Mouse (Mus musculus): ENCODE measurements around the gene S100a4. TPM values are rescaled to one million over a fixed set of nuclear protein-coding genes. Genes with fewer than 3 reads are reported as not detected.

Gene S100a4
- polyA plus RNA-seq, 1 experiment, result 13.4 TPM

- TF ChIP-seq CTCF (IDR thresholded peaks at IDR 0.05; ENCODE audit: extremely low read depth, insufficient read depth, low read length) (no peak), POLR2A (IDR thresholded peaks at IDR 0.05; ENCODE audit: extremely low read depth, insufficient read depth, low read length) (no peak)
- H3K4me1 ChIP-seq (ENCODE audit: control insufficient read depth, insufficient read depth, low read length), result peaks cover 3% of the 10 kb centered on the region
- H3K4me3 ChIP-seq (ENCODE audit: insufficient read depth, low read length), result no peak overlapping the region
- H3K27ac ChIP-seq (ENCODE audit: insufficient read depth, low read length), result no peak overlapping the region
Measured at GRCm38 (mm10) chr3:90583893-90584292, 19.7 kb upstream of the S100a4 start.

GRCm38 (mm10) chr3:90585595-90585994 is 18.0 kb upstream of the S100a4 start:
- Histone ChIP-seq H3K4me1 (ENCODE audit: control insufficient read depth, insufficient read depth, low read length) (peaks cover 3% of the 10 kb centered on the region), H3K27ac (ENCODE audit: insufficient read depth, low read length) (no peak overlapping the region), H3K4me3 (ENCODE audit: insufficient read depth, low read length) (no peak overlapping the region)
- TF ChIP-seq POLR2A (IDR thresholded peaks at IDR 0.05; ENCODE audit: extremely low read depth, insufficient read depth, low read length) (no peak), CTCF (IDR thresholded peaks at IDR 0.05; ENCODE audit: extremely low read depth, insufficient read depth, low read length) (peak; percentile 87)

GRCm38 (mm10) chr3:90586016-90586643 is 17.4 kb upstream of the S100a4 start:
- TF ChIP-seq CTCF (IDR thresholded peaks at IDR 0.05; ENCODE audit: extremely low read depth, insufficient read depth, low read length) (no peak), POLR2A (IDR thresholded peaks at IDR 0.05; ENCODE audit: extremely low read depth, insufficient read depth, low read length) (no peak)
- Histone ChIP-seq H3K27ac (ENCODE audit: insufficient read depth, low read length) (0 out of 2 replicates have a peak overlapping the region, but pooled peaks have one; percentile 85), H3K4me3 (ENCODE audit: insufficient read depth, low read length) (no peak overlapping the region), H3K4me1 (ENCODE audit: control insufficient read depth, insufficient read depth, low read length) (peaks cover 3% of the 10 kb centered on the region)

DNA sequence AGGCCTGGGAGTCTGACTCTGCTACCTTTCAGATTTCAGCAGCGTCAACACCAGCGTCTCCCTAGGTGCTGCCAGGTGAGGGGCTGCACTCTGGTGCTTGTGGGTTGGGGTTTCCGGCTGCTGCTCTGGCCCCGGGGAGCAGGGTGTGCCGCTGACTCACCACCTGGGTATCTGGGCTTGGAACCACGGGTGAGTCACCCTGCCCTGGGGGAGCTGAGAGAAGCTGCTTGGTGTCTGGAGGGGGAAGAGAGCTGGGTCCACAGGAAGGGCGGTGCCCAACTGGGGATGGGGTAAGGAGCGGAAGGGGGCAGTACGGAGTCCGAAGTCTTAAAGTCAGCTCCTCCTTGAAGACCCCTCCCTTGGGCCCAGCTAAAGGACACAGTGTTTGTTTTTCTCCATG is 16.7 kb upstream of the S100a4 start:
- peak overlapping the region; percentile 85 for H3K27ac ChIP-seq (ENCODE audit: insufficient read depth, low read length)
- no peak overlapping the region for H3K4me3 ChIP-seq (ENCODE audit: insufficient read depth, low read length)
- no peak for TF ChIP-seq POLR2A (IDR thresholded peaks at IDR 0.05; ENCODE audit: extremely low read depth, insufficient read depth, low read length)
- no peak for TF ChIP-seq CTCF (IDR thresholded peaks at IDR 0.05; ENCODE audit: extremely low read depth, insufficient read depth, low read length)
- peaks cover 3% of the 10 kb centered on the region for H3K4me1 ChIP-seq (ENCODE audit: control insufficient read depth, insufficient read depth, low read length)

DNA sequence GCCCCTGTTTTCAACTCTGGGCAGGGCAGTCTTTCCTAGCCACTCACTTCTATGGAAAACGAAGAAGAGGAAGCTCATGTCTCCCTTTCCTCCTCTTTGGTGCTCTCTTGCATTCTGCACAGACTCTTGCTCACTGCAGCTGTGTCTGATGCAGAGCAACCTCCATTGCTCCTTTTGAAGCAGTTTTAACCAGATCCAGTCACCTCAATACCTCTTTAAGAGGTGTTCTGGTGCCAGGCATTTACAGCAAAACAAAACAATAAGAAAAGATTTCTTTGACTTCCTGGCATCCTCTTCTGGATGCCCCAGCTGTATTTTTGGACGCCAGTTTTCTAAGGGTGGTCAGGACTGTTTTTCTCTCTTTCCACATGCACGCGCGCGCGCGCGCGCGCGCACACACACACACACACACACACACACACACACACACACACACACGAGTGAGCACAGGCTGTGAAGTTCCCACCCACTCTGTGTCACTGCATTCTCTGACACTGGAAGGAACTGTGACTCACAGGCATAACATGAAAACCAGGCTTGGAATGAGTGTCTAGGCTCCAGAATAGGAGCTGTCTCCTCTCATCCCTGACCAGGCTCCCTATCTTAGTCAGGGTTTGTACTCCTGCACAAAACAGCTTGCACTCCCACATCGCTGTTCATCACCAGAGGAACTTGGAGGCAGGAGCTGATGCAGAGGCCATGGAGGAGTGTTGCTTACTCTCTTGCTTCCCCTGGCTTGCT is 16.0 kb upstream of the S100a4 start:
- Histone ChIP-seq H3K27ac (ENCODE audit: insufficient read depth, low read length) (peak overlapping the region; percentile 85), H3K4me1 (ENCODE audit: control insufficient read depth, insufficient read depth, low read length) (peaks cover 3% of the 10 kb centered on the region), H3K4me3 (ENCODE audit: insufficient read depth, low read length) (no peak overlapping the region)
- TF ChIP-seq CTCF (IDR thresholded peaks at IDR 0.05; ENCODE audit: extremely low read depth, insufficient read depth, low read length) (no peak), POLR2A (IDR thresholded peaks at IDR 0.05; ENCODE audit: extremely low read depth, insufficient read depth, low read length) (no peak)

GRCm38 (mm10) chr3:90589390-90589789 is 14.2 kb upstream of the S100a4 start:
- TF ChIP-seq POLR2A (IDR thresholded peaks at IDR 0.05; ENCODE audit: extremely low read depth, insufficient read depth, low read length) (no peak), CTCF (IDR thresholded peaks at IDR 0.05; ENCODE audit: extremely low read depth, insufficient read depth, low read length) (no peak)
- H3K4me1 ChIP-seq (ENCODE audit: control insufficient read depth, insufficient read depth, low read length), result peaks cover 3% of the 10 kb centered on the region
- H3K4me3 ChIP-seq (ENCODE audit: insufficient read depth, low read length), result no peak overlapping the region
- no peak overlapping the region for H3K27ac ChIP-seq (ENCODE audit: insufficient read depth, low read length)

DNA sequence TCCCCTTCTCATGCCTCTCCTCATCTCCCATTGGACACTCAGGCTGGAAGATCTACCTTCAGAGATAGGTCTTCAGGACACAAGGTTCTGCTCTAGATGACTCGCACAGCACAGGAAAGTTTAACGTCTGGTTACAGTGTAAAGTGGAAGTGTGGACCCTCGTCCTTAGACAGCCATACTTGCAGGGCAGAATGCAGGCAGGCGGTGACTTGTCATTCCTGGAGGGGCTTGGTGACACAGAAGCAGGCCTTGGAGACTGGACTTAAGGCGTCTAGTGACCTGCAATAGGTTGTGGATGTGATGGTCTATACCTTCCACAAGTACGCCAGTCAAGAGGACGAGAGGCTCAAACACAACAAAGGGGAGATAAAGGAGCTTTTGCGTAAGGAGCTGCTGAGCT is 13.6 kb upstream of the S100a4 start, which contains the start of gene S100a2:
TSS of gene S100a2 (plus strand) at position 301 of the 400 bp plus-strand sequence.
- Histone ChIP-seq H3K4me3 (ENCODE audit: insufficient read depth, low read length) (no peak within 1 kb of the TSS), H3K27ac (ENCODE audit: insufficient read depth, low read length) (no peak within 1 kb of the TSS), H3K4me1 (ENCODE audit: control insufficient read depth, insufficient read depth, low read length) (peaks cover 3% of the 10 kb centered on the region)
- TF ChIP-seq CTCF (IDR thresholded peaks at IDR 0.05; ENCODE audit: extremely low read depth, insufficient read depth, low read length), result no peak
- no peak for TF ChIP-seq POLR2A (IDR thresholded peaks at IDR 0.05; ENCODE audit: extremely low read depth, insufficient read depth, low read length)

GRCm38 (mm10) chr3:90594466-90594865 is 9.1 kb upstream of the S100a4 start:
- Histone ChIP-seq H3K4me3 (ENCODE audit: insufficient read depth, low read length) (no peak overlapping the region), H3K4me1 (ENCODE audit: control insufficient read depth, insufficient read depth, low read length) (no peaks in the 10 kb centered on the region), H3K27ac (ENCODE audit: insufficient read depth, low read length) (no peak overlapping the region)
- TF ChIP-seq CTCF (IDR thresholded peaks at IDR 0.05; ENCODE audit: extremely low read depth, insufficient read depth, low read length) (no peak), POLR2A (IDR thresholded peaks at IDR 0.05; ENCODE audit: extremely low read depth, insufficient read depth, low read length) (no peak)

- no peak for TF ChIP-seq CTCF (IDR thresholded peaks at IDR 0.05; ENCODE audit: extremely low read depth, insufficient read depth, low read length)
- TF ChIP-seq POLR2A (IDR thresholded peaks at IDR 0.05; ENCODE audit: extremely low read depth, insufficient read depth, low read length), result no peak
- H3K27ac ChIP-seq (ENCODE audit: insufficient read depth, low read length), result no peak overlapping the region
- no peak overlapping the region for H3K4me3 ChIP-seq (ENCODE audit: insufficient read depth, low read length)
- H3K4me1 ChIP-seq (ENCODE audit: control insufficient read depth, insufficient read depth, low read length), result peaks cover 2% of the 10 kb centered on the region; the same call in 1 of the 2 replicates
Measured at GRCm38 (mm10) chr3:90595556-90595955, 8.0 kb upstream of the S100a4 start.

DNA sequence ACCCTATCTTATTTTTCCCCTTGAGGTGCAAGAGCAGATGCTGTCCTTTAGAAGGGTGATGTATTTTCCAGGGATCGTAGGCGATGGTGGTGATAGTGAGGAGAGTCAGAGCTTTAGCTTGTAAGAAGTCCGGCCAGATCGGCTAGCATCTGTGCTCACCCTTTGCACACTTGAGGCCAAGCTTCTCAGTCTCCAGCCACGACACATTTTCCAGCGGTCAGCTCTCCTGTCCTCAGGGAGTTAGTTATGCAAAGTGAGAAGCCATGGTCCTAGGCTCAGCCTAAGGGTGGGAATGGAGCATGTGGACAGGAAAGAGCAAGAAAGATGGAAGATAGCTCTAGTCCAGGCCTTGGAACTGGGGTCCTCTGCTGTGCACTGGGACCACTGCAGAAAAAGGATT is 6.8 kb upstream of the S100a4 start:
- H3K4me3 ChIP-seq (ENCODE audit: insufficient read depth, low read length), result no peak overlapping the region
- TF ChIP-seq CTCF (IDR thresholded peaks at IDR 0.05; ENCODE audit: extremely low read depth, insufficient read depth, low read length), result no peak
- TF ChIP-seq POLR2A (IDR thresholded peaks at IDR 0.05; ENCODE audit: extremely low read depth, insufficient read depth, low read length), result no peak
- peaks cover 2% of the 10 kb centered on the region; the same call in 1 of the 2 replicates for H3K4me1 ChIP-seq (ENCODE audit: control insufficient read depth, insufficient read depth, low read length)
- no peak overlapping the region for H3K27ac ChIP-seq (ENCODE audit: insufficient read depth, low read length)

Measured in cortical plate, adult 2 months (tissue).